Mouse (Mus musculus) midbrain, embryonic 16.5 days (tissue): ENCODE measurements around the gene Fdx1. TPM values are rescaled to one million over a fixed set of nuclear protein-coding genes. Genes with fewer than 3 reads are reported as not detected.

Source experiments
- ATAC-seq: fragments of 200-750 bp; cut with Nextera tagmentation; 2 replicates; pipeline ENCODE4 v1.8.0; 2017; ENCODE audit warnings: moderate TSS enrichment
- H3K27ac ChIP-seq: fragments of 300-500 bp; sonication (generic); 2 replicates; pipeline ENCODE4 v1.5.1; 2014; ENCODE audit warnings: mild to moderate bottlenecking, low read length, mixed read lengths
- H3K27me3 ChIP-seq: fragments of 300-500 bp; sonication (generic); 2 replicates; pipeline ENCODE4 v1.6.1; 2014; ENCODE audit warnings: low read depth, low read length, mixed read lengths; ENCODE audit not compliant: control insufficient read depth, insufficient read depth
- H3K36me3 ChIP-seq: fragments of 300-500 bp; sonication (generic); 2 replicates; pipeline ENCODE4 v1.6.1; 2014; ENCODE audit warnings: mild to moderate bottlenecking, low read length, moderate library complexity, mixed read lengths; ENCODE audit not compliant: control insufficient read depth, insufficient read depth
- H3K4me1 ChIP-seq: fragments of 300-500 bp; sonication (generic); 2 replicates; pipeline ENCODE4 v1.6.1; 2014; ENCODE audit warnings: mild to moderate bottlenecking, low read length, mixed read lengths; ENCODE audit not compliant: control insufficient read depth, insufficient read depth
- H3K4me2 ChIP-seq: fragments of 300-500 bp; sonication (generic); 2 replicates; pipeline ENCODE4 v1.6.1; 2014; ENCODE audit warnings: mild to moderate bottlenecking, low read length, mixed read lengths
- H3K4me3 ChIP-seq: fragments of 300-500 bp; sonication (generic); 2 replicates; pipeline ENCODE4 v1.5.1; 2014; ENCODE audit warnings: low read depth, mild to moderate bottlenecking, low read length, moderate library complexity, mixed read lengths
- H3K9ac ChIP-seq: fragments of 300-500 bp; sonication (generic); 2 replicates; pipeline ENCODE4 v1.6.1; 2014; ENCODE audit warnings: low read depth, low read length, mixed read lengths
- H3K9me3 ChIP-seq: fragments of 300-500 bp; sonication (generic); replicated peaks from 2 replicates; pipeline ENCODE4 v1.6.1; 2014; ENCODE audit warnings: mild to moderate bottlenecking, low read length, mixed read lengths; ENCODE audit not compliant: control insufficient read depth, poor library complexity, severe bottlenecking
- WGBS: fragments of 180-500 bp; shearing (Covaris S2); extraction: QIAGEN DNeasy Blood & Tissue Kit; methylation state at CpG from one replicate; pipeline ENCODE4 v1.1.7; 2014; 5-methylcytosine and 5-hydroxymethylcytosine counted together
- polyA plus RNA-seq: library from polyadenylated mRNA; unstranded; fragments of >200 nt; fragmentation: Nextera tagmentation; extraction: Ambion mirVana; gene quantifications from 2 replicates; pipeline ENCODE4 v1.2.1, GENCODE M21; 2015

Fdx1 gene
- polyA plus RNA-seq, 1 experiment from 2014 or later = 37.0 TPM

GRCm38 (mm10) chr9:51951337-51951736 lies 12.0 kb downstream of the Fdx1 start:
- Histone ChIP-seq H3K9me3 (no peaks in the 10 kb centered on the region), H3K4me3 (no peak overlapping the region), H3K4me1 (no peaks in the 10 kb centered on the region), H3K4me2 (no peak overlapping the region), H3K36me3 (peaks cover 3% of the 10 kb centered on the region; the same call in 1 of the 2 replicates), H3K27ac (no peak overlapping the region), H3K27me3 (no peaks in the 10 kb centered on the region), H3K9ac (no peak overlapping the region)
- no peak for ATAC-seq
- 77% methylated on average over 2 of the region's 2 CpGs for WGBS

GRCm38 (mm10) chr9:51950667-51951066 lies 12.7 kb downstream of the Fdx1 start:
- WGBS = 89% methylated on average over 1 of the region's 1 CpGs
- Histone ChIP-seq H3K9me3 (no peaks in the 10 kb centered on the region), H3K36me3 (peaks cover 3% of the 10 kb centered on the region; the same call in 1 of the 2 replicates), H3K4me3 (no peak overlapping the region), H3K27me3 (no peaks in the 10 kb centered on the region), H3K4me2 (no peak overlapping the region), H3K9ac (no peak overlapping the region), H3K27ac (no peak overlapping the region), H3K4me1 (no peaks in the 10 kb centered on the region)
- no peak for ATAC-seq

- WGBS = 62% methylated on average over 3 of the region's 3 CpGs
- Histone ChIP-seq H3K36me3 (peaks cover 3% of the 10 kb centered on the region; the same call in 1 of the 2 replicates), H3K4me1 (no peaks in the 10 kb centered on the region), H3K27ac (no peak overlapping the region), H3K9me3 (no peaks in the 10 kb centered on the region), H3K27me3 (no peaks in the 10 kb centered on the region), H3K4me3 (no peak overlapping the region), H3K4me2 (no peak overlapping the region), H3K9ac (no peak overlapping the region)
- ATAC-seq = no peak
These were observed 13.1 kb downstream of the Fdx1 start for GRCm38 (mm10) chr9:51950225-51950624.

GRCm38 (mm10) chr9:51943934-51944333 lies 19.4 kb downstream of the Fdx1 start:
- H3K9me3 ChIP-seq = no peaks in the 10 kb centered on the region
- no peak for ATAC-seq
- 95% methylated on average over 6 of the region's 6 CpGs for WGBS

GRCm38 (mm10) chr9:51934641-51935040 lies 28.7 kb downstream of the Fdx1 start:
- Histone ChIP-seq H3K4me1 (no peaks in the 10 kb centered on the region), H3K4me2 (no peak overlapping the region), H3K4me3 (no peak overlapping the region), H3K9ac (no peak overlapping the region), H3K27me3 (no peaks in the 10 kb centered on the region), H3K9me3 (no peaks in the 10 kb centered on the region), H3K36me3 (no peaks in the 10 kb centered on the region), H3K27ac (no peak overlapping the region)
- 82% methylated on average over 1 of the region's 1 CpGs for WGBS
- no peak for ATAC-seq

More at GRCm38 (mm10) chr9:51943934-51944333, 19.4 kb downstream of the Fdx1 start:
- Histone ChIP-seq H3K4me2 (no peak overlapping the region), H3K4me1 (no peaks in the 10 kb centered on the region), H3K9ac (no peak overlapping the region), H3K36me3 (no peaks in the 10 kb centered on the region; the same call in none of the 2 replicates), H3K27me3 (no peaks in the 10 kb centered on the region), H3K4me3 (no peak overlapping the region), H3K27ac (no peak overlapping the region)

- no peak overlapping the region for H3K4me2 ChIP-seq
- no peaks in the 10 kb centered on the region for H3K9me3 ChIP-seq
- H3K27me3 ChIP-seq = no peaks in the 10 kb centered on the region
- H3K9ac ChIP-seq = no peak overlapping the region
- ATAC-seq = no peak
- H3K36me3 ChIP-seq = no peaks in the 10 kb centered on the region
- 90% methylated on average over 3 of the region's 3 CpGs for WGBS
- H3K27ac ChIP-seq = no peak overlapping the region
- peaks cover 8% of the 10 kb centered on the region for H3K4me1 ChIP-seq
- no peak overlapping the region for H3K4me3 ChIP-seq
These were observed 31.4 kb downstream of the Fdx1 start for GRCm38 (mm10) chr9:51931997-51932396.

- Histone ChIP-seq H3K9me3 (no peaks in the 10 kb centered on the region), H3K36me3 (no peaks in the 10 kb centered on the region), H3K27ac (no peak overlapping the region), H3K4me3 (no peak overlapping the region), H3K27me3 (no peaks in the 10 kb centered on the region), H3K4me2 (no peak overlapping the region), H3K9ac (no peak overlapping the region), H3K4me1 (peaks cover 8% of the 10 kb centered on the region)
- ATAC-seq = no peak
- 95% methylated on average over 7 of the region's 7 CpGs for WGBS
These were observed 32.2 kb downstream of the Fdx1 start for GRCm38 (mm10) chr9:51931054-51931690.

GRCm38 (mm10) chr9:51929972-51930371 lies 33.4 kb downstream of the Fdx1 start:
- Histone ChIP-seq H3K4me2 (no peak overlapping the region), H3K9me3 (no peaks in the 10 kb centered on the region), H3K4me3 (no peak overlapping the region), H3K27me3 (no peaks in the 10 kb centered on the region), H3K9ac (no peak overlapping the region), H3K4me1 (peaks cover 8% of the 10 kb centered on the region), H3K27ac (no peak overlapping the region), H3K36me3 (no peaks in the 10 kb centered on the region)
- no peak for ATAC-seq
- WGBS = 88% methylated on average over 5 of the region's 5 CpGs

GRCm38 (mm10) chr9:51928659-51929058 lies 34.7 kb downstream of the Fdx1 start:
- Histone ChIP-seq H3K9me3 (no peaks in the 10 kb centered on the region), H3K4me1 (peaks cover 8% of the 10 kb centered on the region), H3K9ac (no peak overlapping the region), H3K27ac (no peak overlapping the region), H3K36me3 (no peaks in the 10 kb centered on the region), H3K4me3 (no peak overlapping the region), H3K4me2 (no peak overlapping the region), H3K27me3 (no peaks in the 10 kb centered on the region)
- no peak for ATAC-seq
- WGBS = 58% methylated on average over 7 of the region's 7 CpGs
